Mouse (Mus musculus): Measurements from ENCODE around the gene Arid1b.
A peak's percentile ranks its signal among the peaks of the same experiment; 100 is the strongest.

Arid1b gene

GRCm38 (mm10) chr17:5377930-5378310 lies 383.8 kb downstream of the Arid1b start:
- no peak for DNase-seq (ENCODE audit: low spot score in 2 of 2)

GRCm38 (mm10) chr17:5385694-5386093 lies 391.6 kb downstream of the Arid1b start:
- no peak for DNase-seq (ENCODE audit: low spot score in 2 of 2)

DNA sequence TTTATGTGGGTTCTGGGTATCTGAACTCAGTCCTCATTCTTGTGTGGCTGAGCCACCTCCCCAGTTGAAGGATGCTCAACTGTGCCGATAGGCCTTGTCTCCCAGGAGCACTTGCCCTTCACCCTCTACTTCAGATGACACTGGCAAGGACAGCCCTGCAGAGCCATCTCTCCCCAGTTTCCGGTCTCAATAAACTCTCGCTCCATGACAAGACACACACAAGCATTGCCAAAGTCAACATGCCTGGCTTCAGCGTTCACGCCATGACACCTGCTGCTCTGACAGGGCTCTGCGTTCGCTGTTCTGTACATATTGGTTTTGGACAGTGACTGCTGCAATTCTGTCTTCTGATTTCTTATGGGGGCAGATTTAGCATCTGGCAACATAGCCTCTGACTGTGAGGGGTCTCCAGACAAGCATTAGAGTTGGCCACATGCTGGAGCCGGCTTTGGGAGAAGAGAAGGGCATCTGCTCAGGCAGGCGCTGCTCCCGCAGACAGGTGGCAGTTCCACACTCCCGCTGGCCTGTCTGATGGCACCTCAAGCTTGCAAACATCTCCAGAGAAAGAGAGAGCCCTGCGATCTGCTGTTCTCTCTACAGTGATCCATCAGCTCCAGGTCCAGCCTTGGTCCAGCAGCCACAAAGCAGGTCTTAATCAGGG lies 392.9 kb downstream of the Arid1b start:
- no peak for DNase-seq (ENCODE audit: low spot score in 2 of 2)

GRCm38 (mm10) chr17:5388351-5388750 lies 394.2 kb downstream of the Arid1b start:
- DNase-seq (ENCODE audit: low spot score in 2 of 2), result no peak

DNA sequence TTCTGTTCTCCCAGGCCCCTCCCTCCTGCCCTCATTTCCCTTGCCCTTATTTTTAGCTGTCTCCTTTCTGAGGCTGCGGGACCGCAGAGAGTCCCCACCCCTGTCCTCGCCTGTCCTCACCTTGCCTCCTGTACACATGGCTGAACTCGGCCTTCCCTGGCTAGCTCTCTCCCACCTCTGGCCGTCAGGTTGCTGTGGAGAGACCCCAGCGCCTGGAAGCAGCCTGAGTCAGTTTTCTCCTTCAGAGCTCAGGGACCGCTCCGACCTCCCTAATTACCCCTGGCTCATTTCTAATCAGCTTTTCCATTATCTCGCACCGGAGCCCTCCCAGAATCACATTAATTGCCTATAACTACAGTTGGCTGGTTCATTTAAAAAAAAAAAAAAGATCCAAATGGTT lies 396.6 kb downstream of the Arid1b start:
- DNase-seq (ENCODE audit: low spot score in 2 of 2), result no peak

- no peak for DNase-seq (ENCODE audit: low spot score in 2 of 2)
These were observed 401.5 kb downstream of the Arid1b start for GRCm38 (mm10) chr17:5395454-5396205.

DNA sequence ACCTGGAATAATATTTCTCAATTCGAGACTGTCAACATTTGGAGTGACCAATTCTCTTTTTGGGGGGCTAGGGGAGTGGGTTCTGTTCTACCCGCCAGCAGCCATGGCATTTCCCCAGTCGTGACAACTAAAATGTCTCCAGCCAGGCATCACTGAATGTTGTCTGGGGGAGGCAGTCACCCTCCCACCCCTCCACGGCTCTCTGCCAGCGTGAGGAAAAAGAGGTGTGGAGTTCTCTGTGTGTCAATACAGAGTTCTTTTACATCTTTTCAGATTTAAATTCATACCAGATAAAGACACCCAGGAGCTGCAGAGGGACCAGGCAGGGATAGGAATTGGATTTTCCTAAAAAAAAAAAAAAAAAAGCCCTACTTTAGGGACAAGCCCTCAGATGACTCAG lies 402.1 kb downstream of the Arid1b start:
- DNase-seq (ENCODE audit: low spot score in 2 of 2), result peak in 1 of 2 experiments; percentile 35

All from frontal cortex, postnatal 25 days (tissue).